Mouse (Mus musculus) CH12.LX (cell line): Measurements from ENCODE around the gene Zc2hc1b. TPM values are rescaled to one million over a fixed set of nuclear protein-coding genes. Genes with fewer than 3 reads are reported as not detected.

ENCODE experiments used
- DNase-seq: peaks from one replicate; pipeline ENCODE4 v3.0.0-alpha.2; 2013; ENCODE audit errors: extremely low read depth
- H3K27ac ChIP-seq: 2 replicates; pipeline ENCODE4 v1.5.1; 2012; ENCODE audit warnings: low read depth, mild to moderate bottlenecking, control low read depth, moderate library complexity; ENCODE audit not compliant: insufficient read depth
- H3K27me3 ChIP-seq: replicated peaks from 2 replicates; pipeline ENCODE3; 2012; ENCODE audit warnings: inconsistent platforms
- H3K36me3 ChIP-seq, 2 experiments: replicated peaks in 1 of 2; 2 replicates each; pipeline versions ENCODE3 to v1.6.1; 2012; ENCODE audit warnings: inconsistent platforms in 1 of 2, low read length in 1 of 2, mild to moderate bottlenecking in 1 of 2, mixed read lengths in 1 of 2, moderate library complexity in 1 of 2; ENCODE audit not compliant: control insufficient read depth in 1 of 2, insufficient read depth in 1 of 2
- H3K4me1 ChIP-seq, 2 experiments: 2 replicates each; pipeline ENCODE4 v1.6.1; 2012; ENCODE audit warnings: inconsistent platforms in 1 of 2, moderate library complexity in 1 of 2; ENCODE audit not compliant: insufficient read depth in 2 of 2, control insufficient read depth in 1 of 2
- H3K4me2 ChIP-seq: 2 replicates; pipeline ENCODE4 v1.6.1; 2012; ENCODE audit warnings: low read depth, mild to moderate bottlenecking, control low read depth; ENCODE audit not compliant: poor library complexity, insufficient read depth, severe bottlenecking
- H3K4me3 ChIP-seq, 3 experiments: fragments of 150-350 bp in 1 of 3; sonication (generic) in 1 of 3; replicated peaks in 1 of 3; 2 replicates each; pipeline versions ENCODE3 to v1.5.1; 2011 to 2012; ENCODE audit warnings: low read depth in 2 of 3, low read length in 2 of 3, mild to moderate bottlenecking in 2 of 3, moderate library complexity in 2 of 3, control low read depth in 1 of 3, improper control_type of control experiment in 1 of 3, inconsistent platforms in 1 of 3, mixed read lengths in 1 of 3; ENCODE audit not compliant: poor library complexity in 1 of 3
- H3K79me2 ChIP-seq: replicated peaks from 2 replicates; pipeline ENCODE4 v1.6.1; 2012; ENCODE audit warnings: mild to moderate bottlenecking, moderate library complexity; ENCODE audit not compliant: control insufficient read depth, poor library complexity, insufficient read depth, severe bottlenecking; ENCODE audit errors: extremely low read depth
- H3K9ac ChIP-seq: 2 replicates; pipeline ENCODE4 v1.6.1; 2012; ENCODE audit warnings: low read depth, mild to moderate bottlenecking, control low read depth, moderate library complexity; ENCODE audit not compliant: insufficient read depth
- H3K9me3 ChIP-seq: replicated peaks from 2 replicates; pipeline ENCODE3; 2012; ENCODE audit warnings: low read length, inconsistent platforms, mixed read lengths
- BHLHE40 ChIP-seq: IDR thresholded peaks from 2 replicates; pipeline ENCODE4 v1.6.1; 2011; ENCODE audit warnings: mild to moderate bottlenecking, low read depth, low read length, improper control_type of control experiment
- E2F4 ChIP-seq: IDR thresholded peaks from 2 replicates; pipeline ENCODE4 v1.6.1; 2011; ENCODE audit warnings: low read depth, low read length, improper control_type of control experiment; ENCODE audit not compliant: insufficient replicate concordance
- ELF1 ChIP-seq: IDR thresholded peaks from 2 replicates; pipeline ENCODE4 v1.6.1; 2014; ENCODE audit warnings: low read depth, mild to moderate bottlenecking, inconsistent platforms, low read length, improper control_type of control experiment
- EP300 ChIP-seq: IDR thresholded peaks from 2 replicates; pipeline ENCODE4 v1.6.1; 2011; ENCODE audit warnings: low read length, improper control_type of control experiment
- MEF2A ChIP-seq: IDR thresholded peaks from 2 replicates; pipeline ENCODE4 v1.6.1; 2014; ENCODE audit warnings: low read depth, mild to moderate bottlenecking, inconsistent platforms, low read length, improper control_type of control experiment, borderline replicate concordance
- MXI1 ChIP-seq: IDR thresholded peaks from 2 replicates; pipeline ENCODE4 v1.6.1; 2011; ENCODE audit warnings: mild to moderate bottlenecking, low read depth, low read length, improper control_type of control experiment
- MYC ChIP-seq: IDR thresholded peaks from 2 replicates; pipeline ENCODE4 v1.6.1; 2011; ENCODE audit warnings: low read depth, mild to moderate bottlenecking, improper control_type of control experiment, low read length
- NELFE ChIP-seq: IDR thresholded peaks from 2 replicates; pipeline ENCODE4 v1.6.1; 2011; ENCODE audit warnings: low read depth, low read length, improper control_type of control experiment
- NRF1 ChIP-seq: IDR thresholded peaks from 2 replicates; pipeline ENCODE4 v1.6.1; 2014; ENCODE audit warnings: low read depth, mild to moderate bottlenecking, inconsistent platforms, low read length, improper control_type of control experiment, moderate library complexity
- POLR2A ChIP-seq: IDR thresholded peaks from 2 replicates; pipeline ENCODE4 v1.6.1; 2011; ENCODE audit warnings: low read depth, mild to moderate bottlenecking, improper control_type of control experiment, low read length
- POLR2AphosphoS2 ChIP-seq: IDR thresholded peaks from 2 replicates; pipeline ENCODE4 v1.6.1; 2011; ENCODE audit warnings: low read depth, low read length, improper control_type of control experiment
- RAD21 ChIP-seq: IDR thresholded peaks from 2 replicates; pipeline ENCODE4 v1.6.1; 2011; ENCODE audit warnings: low read depth, mild to moderate bottlenecking, low read length, improper control_type of control experiment, moderate library complexity
- SIN3A ChIP-seq: IDR thresholded peaks from 2 replicates; pipeline ENCODE4 v1.6.1; 2012; ENCODE audit warnings: low read length, improper control_type of control experiment, inconsistent platforms
- SMC3 ChIP-seq: IDR thresholded peaks from 2 replicates; pipeline ENCODE4 v1.6.1; 2011; ENCODE audit warnings: low read depth, low read length, improper control_type of control experiment
- ZMIZ1 ChIP-seq: IDR thresholded peaks from 2 replicates; pipeline ENCODE4 v1.6.1; 2012; ENCODE audit warnings: low read depth, mild to moderate bottlenecking, inconsistent platforms, low read length, improper control_type of control experiment
- dilution Hi-C: fragments of 300-500 bp; cut with MboI; formaldehyde crosslinking; loops from 2 replicates; pipeline ENCODE4 v1.14.3; 2020; ENCODE audit warnings: low sequenced_read_pairs; ENCODE audit not compliant: extremely low pct_unique_long_range_greater_than_20kb, extremely low pct_ligation_motif_present
- in situ Hi-C: fragments of 300-500 bp; cut with MboI; formaldehyde crosslinking; loops from 3 replicates; pipeline ENCODE4 v1.14.3; 2019; ENCODE audit warnings: low sequenced_read_pairs, low pct_ligation_motif_present, low pct_unique_long_range_greater_than_20kb, mixed read lengths
- polyA plus RNA-seq: library from polyadenylated mRNA; unstranded; fragments of >175 nt; gene quantifications from 2 replicates; pipeline ENCODE4 v1.2.1, GENCODE M21; 2012; ENCODE audit warnings: low read depth; ENCODE audit not compliant: insufficient read length
- total RNA-seq, 2 experiments: library from RNA; depleted of rRNA; stranded (reverse); fragments of 300-350 nt in 1 of 2; fragments of >200 nt in 1 of 2; gene quantifications; 2 replicates each; pipeline ENCODE4 v1.2.3; 2012 to 2014

Gene Zc2hc1b
- total and polyA plus RNA-seq, 3 experiments: not detected

GRCm38 (mm10) chr10:13151353-13151752, 26.5 kb downstream of the Zc2hc1b start:
- H3K27ac ChIP-seq: no peak overlapping the region
- TF ChIP-seq SIN3A (no peak), NRF1 (no peak), POLR2AphosphoS2 (no peak), E2F4 (no peak), RAD21 (no peak), MYC (no peak), BHLHE40 (no peak)
- H3K27me3 ChIP-seq: no peaks in the 10 kb centered on the region
- H3K9me3 ChIP-seq: no peaks in the 10 kb centered on the region
- H3K4me1 ChIP-seq: peaks cover 0 to 8% of the 10 kb centered on the region in 2 experiments; a peak in 2 of 4 replicates
- no peaks in the 10 kb centered on the region for H3K79me2 ChIP-seq
- dilution Hi-C loops (no loop called here), in situ Hi-C loops (no loop called here)
- H3K4me3 ChIP-seq: no peak overlapping the region
- no peak overlapping the region for H3K9ac ChIP-seq
- no peak for DNase-seq
- no peaks in the 10 kb centered on the region for H3K36me3 ChIP-seq
- H3K4me2 ChIP-seq: no peak overlapping the region

GRCm38 (mm10) chr10:13150435-13150834, 27.4 kb downstream of the Zc2hc1b start:
- no peaks in the 10 kb centered on the region for H3K9me3 ChIP-seq
- DNase-seq: no peak
- TF ChIP-seq POLR2A: no peak
- TF ChIP-seq ZMIZ1: no peak
- TF ChIP-seq MEF2A: no peak
- no peak for TF ChIP-seq ELF1
- TF ChIP-seq NELFE: no peak
- TF ChIP-seq MXI1: no peak
- no peak for TF ChIP-seq POLR2AphosphoS2
- no peak for TF ChIP-seq EP300
- no peak for TF ChIP-seq SMC3
- dilution Hi-C loops: no loop called here
- H3K4me1 ChIP-seq: peaks cover 0 to 8% of the 10 kb centered on the region in 2 experiments; a peak in 2 of 4 replicates
- no peak overlapping the region for H3K4me2 ChIP-seq
- no peak overlapping the region for H3K9ac ChIP-seq
- H3K36me3 ChIP-seq: no peaks in the 10 kb centered on the region
- no peaks in the 10 kb centered on the region for H3K27me3 ChIP-seq
- H3K27ac ChIP-seq: no peak overlapping the region
- in situ Hi-C loops: no loop called here
- H3K4me3 ChIP-seq: no peak overlapping the region
- H3K79me2 ChIP-seq: no peaks in the 10 kb centered on the region

- H3K79me2 ChIP-seq: no peaks in the 10 kb centered on the region
- dilution Hi-C loops: no loop called here
- in situ Hi-C loops: no loop called here
- no peaks in the 10 kb centered on the region for H3K9me3 ChIP-seq
- H3K27me3 ChIP-seq: no peaks in the 10 kb centered on the region
- no peak for TF ChIP-seq NRF1
- H3K9ac ChIP-seq: no peak overlapping the region
- no peak overlapping the region for H3K4me2 ChIP-seq
- H3K4me1 ChIP-seq: no peaks in the 10 kb centered on the region
- no peaks in the 10 kb centered on the region for H3K36me3 ChIP-seq
- no peak overlapping the region for H3K27ac ChIP-seq
- DNase-seq: no peak
- H3K4me3 ChIP-seq: no peak overlapping the region
Observed at GRCm38 (mm10) chr10:13140434-13140833, 37.4 kb downstream of the Zc2hc1b start.
